Mouse (Mus musculus) E14TG2a.4 (cell line): Measurements from ENCODE around the gene Ncoa7.

Source experiments
- CTCF ChIP-seq: conservative IDR thresholded peaks from 2 replicates; pipeline ENCODE4 v1.5.1; 2014; ENCODE audit warnings: low read length
- NANOG ChIP-seq: IDR thresholded peaks from 2 replicates; pipeline ENCODE4 v1.6.1; 2014; ENCODE audit warnings: borderline replicate concordance, low read length, mixed read lengths

GRCm38 (mm10) chr10:30729157-30730096, 73.7 kb downstream of the Ncoa7 start:
- TF ChIP-seq CTCF (peak; percentile 17; the same call in 1 of the 2 replicates), NANOG (no peak)
